Comparison of ENCODE assay signal across 19 mouse cellular contexts in the genomic region with DNA sequence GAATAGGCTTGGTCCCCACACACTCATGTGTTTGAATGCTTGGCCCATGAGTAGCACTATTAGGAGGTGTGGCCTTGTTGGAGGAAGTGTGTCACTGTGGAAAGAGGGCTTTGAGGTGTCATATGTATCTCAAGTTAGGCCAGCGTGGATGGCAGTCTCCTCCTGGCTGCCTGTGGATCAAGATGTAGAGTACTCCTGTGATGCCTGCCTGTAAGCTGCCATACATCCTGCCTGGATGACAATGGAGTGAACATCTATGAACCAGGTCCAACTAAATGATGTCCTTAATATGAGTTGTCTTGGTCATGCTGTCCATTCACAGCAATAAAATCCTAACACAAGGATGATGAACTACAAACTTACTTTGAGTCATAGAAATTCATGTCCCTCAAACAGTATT.
"Had no signal": no experiment of that assay in that cellular context is flagged by ENCODE, and none has a peak within 500 bp of the region (broad histone marks: within the 10 kb centered on the region; RNA-seq: fewer than 3 reads in every experiment).

No protein-coding gene starts in this region.

- H3K4me1 ChIP-seq: liver, embryonic 15.5 days; lung, embryonic 15.5 days; midbrain, embryonic 13.5 days; midbrain, embryonic 15.5 days; neural tube, embryonic 12.5 days; stomach, embryonic 15.5 days had no signal

- H3K4me2 ChIP-seq: liver, embryonic 15.5 days; lung, embryonic 15.5 days; midbrain, embryonic 11.5 days; midbrain, embryonic 13.5 days; midbrain, embryonic 15.5 days; neural tube, embryonic 12.5 days; stomach, embryonic 15.5 days had no signal

- H3K27me3 ChIP-seq: liver, embryonic 15.5 days; lung, embryonic 15.5 days; midbrain, embryonic 13.5 days; midbrain, embryonic 15.5 days; neural tube, embryonic 12.5 days; stomach, embryonic 15.5 days had no signal

- H3K9ac ChIP-seq: liver, embryonic 15.5 days; liver, postnatal 0 days; lung, embryonic 15.5 days; midbrain, embryonic 13.5 days; midbrain, embryonic 15.5 days; neural tube, embryonic 12.5 days; stomach, embryonic 15.5 days had no signal

- DNase-seq: liver, postnatal 0 days; lung, adult 2 months; lung, postnatal 14 days; lung, postnatal 36 days; right cerebral cortex, postnatal 14 days; right cerebral cortex, postnatal 4 days; thymus, adult 2 months; thymus, postnatal 25 days; thymus, postnatal 4 days had no signal

- H3K4me3 ChIP-seq: liver, embryonic 15.5 days; lung, embryonic 15.5 days; midbrain, embryonic 13.5 days; midbrain, embryonic 15.5 days; neural tube, embryonic 12.5 days; stomach, embryonic 15.5 days had no signal

- ATAC-seq: liver, postnatal 0 days; lung, postnatal 0 days; midbrain, embryonic 13.5 days; midbrain, embryonic 15.5 days had no signal

- H3K27ac ChIP-seq: liver, embryonic 15.5 days; lung, embryonic 15.5 days; macrophage; midbrain, embryonic 13.5 days; midbrain, embryonic 15.5 days; neural tube, embryonic 12.5 days; stomach, embryonic 15.5 days; stomach, postnatal 0 days had no signal

- H3K9me3 ChIP-seq: liver, embryonic 15.5 days; lung, embryonic 15.5 days; midbrain, embryonic 13.5 days; midbrain, embryonic 15.5 days; neural tube, embryonic 12.5 days; stomach, embryonic 15.5 days had no signal
